Mouse (Mus musculus) liver, embryonic 11.5 days (tissue): ENCODE measurements around the gene Pou6f1. TPM values are rescaled to one million over a fixed set of nuclear protein-coding genes. Genes with fewer than 3 reads are reported as not detected.

Source experiments
- ATAC-seq: fragments of 200-750 bp; cut with Nextera tagmentation; replicated peaks from 2 replicates; pipeline ENCODE4 v1.8.0; 2017; ENCODE audit warnings: moderate number of reproducible peaks, mild to moderate bottlenecking, moderate TSS enrichment, moderate library complexity; ENCODE audit not compliant: low FRiP score
- DNase-seq: peaks from one replicate; pipeline ENCODE4 v3.0.0-alpha.2; 2017; ENCODE audit warnings: low spot score
- H3K27ac ChIP-seq: fragments of 300-500 bp; sonication (generic); 2 replicates; pipeline ENCODE4 v1.5.1; 2014; ENCODE audit warnings: mild to moderate bottlenecking, low read depth, low read length, control low read depth
- H3K27me3 ChIP-seq: fragments of 300-500 bp; sonication (generic); replicated peaks from 2 replicates; pipeline ENCODE4 v1.6.1; 2014; ENCODE audit warnings: low read length, mixed read lengths; ENCODE audit not compliant: control insufficient read depth, insufficient read depth
- H3K36me3 ChIP-seq: fragments of 300-500 bp; sonication (generic); 2 replicates; pipeline ENCODE4 v1.6.1; 2014; ENCODE audit warnings: mild to moderate bottlenecking, low read length, moderate library complexity, mixed read lengths; ENCODE audit not compliant: control insufficient read depth, insufficient read depth
- H3K4me1 ChIP-seq: fragments of 300-500 bp; sonication (generic); replicated peaks from 2 replicates; pipeline ENCODE4 v1.6.1; 2014; ENCODE audit warnings: low read length, mixed read lengths; ENCODE audit not compliant: control insufficient read depth, insufficient read depth
- H3K4me2 ChIP-seq: fragments of 300-500 bp; sonication (generic); 2 replicates; pipeline ENCODE4 v1.6.1; 2014; ENCODE audit warnings: mild to moderate bottlenecking, control low read depth, moderate library complexity
- H3K4me3 ChIP-seq: fragments of 300-500 bp; sonication (generic); 2 replicates; pipeline ENCODE4 v1.5.1; 2014; ENCODE audit warnings: low read depth, low read length, control low read depth
- H3K9ac ChIP-seq: fragments of 300-500 bp; sonication (generic); 2 replicates; pipeline ENCODE4 v1.6.1; 2014; ENCODE audit warnings: low read depth, low read length, control low read depth
- H3K9me3 ChIP-seq: fragments of 300-500 bp; sonication (generic); 2 replicates; pipeline ENCODE4 v1.6.1; 2016; ENCODE audit warnings: low read length, inconsistent platforms, mixed read lengths; ENCODE audit not compliant: control insufficient read depth
- WGBS: fragments of 180-500 bp; shearing (Covaris S2); extraction: QIAGEN DNeasy Blood & Tissue Kit; methylation state at CpG from one replicate; pipeline ENCODE4 v1.1.7; 2014; 5-methylcytosine and 5-hydroxymethylcytosine counted together
- polyA plus RNA-seq: library from polyadenylated mRNA; unstranded; fragments of >200 nt; fragmentation: Nextera tagmentation; extraction: Ambion mirVana; gene quantifications from 2 replicates; pipeline ENCODE4 v1.2.1, GENCODE M21; 2014

Pou6f1 gene
- polyA plus RNA-seq, 1 experiment from 2014 or later = 0.92 TPM

GRCm38 (mm10) chr15:100576810-100577209, 23.0 kb downstream of the Pou6f1 start:
- WGBS = 71% methylated on average over 6 of the region's 6 CpGs
- Histone ChIP-seq H3K9ac (no peak overlapping the region), H3K27ac (no peak overlapping the region), H3K4me1 (no peaks in the 10 kb centered on the region), H3K4me3 (no peak overlapping the region), H3K4me2 (no peak overlapping the region), H3K27me3 (no peaks in the 10 kb centered on the region), H3K9me3 (no peaks in the 10 kb centered on the region), H3K36me3 (no peaks in the 10 kb centered on the region)
- no peak for ATAC-seq
- no peak for DNase-seq

- H3K4me1 ChIP-seq = no peaks in the 10 kb centered on the region
- no peaks in the 10 kb centered on the region for H3K27me3 ChIP-seq
- H3K9me3 ChIP-seq = no peaks in the 10 kb centered on the region
- no peaks in the 10 kb centered on the region for H3K36me3 ChIP-seq
- no peak overlapping the region for H3K4me2 ChIP-seq
- no peak for ATAC-seq
- no peak for DNase-seq
- no peak overlapping the region for H3K9ac ChIP-seq
- H3K4me3 ChIP-seq = no peak overlapping the region
- H3K27ac ChIP-seq = no peak overlapping the region
- 76% methylated on average over 6 of the region's 6 CpGs for WGBS
Observed at GRCm38 (mm10) chr15:100576392-100576791, 23.4 kb downstream of the Pou6f1 start.

- no peak overlapping the region for H3K4me3 ChIP-seq
- no peaks in the 10 kb centered on the region for H3K4me1 ChIP-seq
- no peaks in the 10 kb centered on the region for H3K36me3 ChIP-seq
- no peaks in the 10 kb centered on the region for H3K9me3 ChIP-seq
- no peak for DNase-seq
- WGBS = 81% methylated on average over 12 of the region's 12 CpGs
- H3K27ac ChIP-seq = no peak overlapping the region
- H3K9ac ChIP-seq = no peak overlapping the region
- ATAC-seq = no peak
- no peak overlapping the region for H3K4me2 ChIP-seq
- H3K27me3 ChIP-seq = no peaks in the 10 kb centered on the region
Observed at GRCm38 (mm10) chr15:100575366-100575765, 24.4 kb downstream of the Pou6f1 start.

- no peak overlapping the region for H3K4me2 ChIP-seq
- H3K9me3 ChIP-seq = no peaks in the 10 kb centered on the region
- H3K27ac ChIP-seq = no peak overlapping the region
- no peak overlapping the region for H3K9ac ChIP-seq
- no peaks in the 10 kb centered on the region for H3K36me3 ChIP-seq
- H3K27me3 ChIP-seq = no peaks in the 10 kb centered on the region
- WGBS = 84% methylated on average over 2 of the region's 2 CpGs
- H3K4me3 ChIP-seq = no peak overlapping the region
- H3K4me1 ChIP-seq = no peaks in the 10 kb centered on the region
- DNase-seq (no peak), ATAC-seq (no peak)
Observed at GRCm38 (mm10) chr15:100574378-100574777, 25.4 kb downstream of the Pou6f1 start.

- 67% methylated on average over 6 of the region's 6 CpGs for WGBS
- Histone ChIP-seq H3K4me1 (no peaks in the 10 kb centered on the region), H3K36me3 (no peaks in the 10 kb centered on the region), H3K27me3 (no peaks in the 10 kb centered on the region), H3K9ac (no peak overlapping the region), H3K4me3 (no peak overlapping the region), H3K27ac (no peak overlapping the region), H3K4me2 (no peak overlapping the region), H3K9me3 (no peaks in the 10 kb centered on the region)
- DNase-seq (no peak), ATAC-seq (no peak)
Observed at GRCm38 (mm10) chr15:100573946-100574345, 25.8 kb downstream of the Pou6f1 start.

- H3K4me3 ChIP-seq = no peak overlapping the region
- H3K9me3 ChIP-seq = no peaks in the 10 kb centered on the region
- no peak overlapping the region for H3K27ac ChIP-seq
- no peaks in the 10 kb centered on the region for H3K4me1 ChIP-seq
- DNase-seq (no peak), ATAC-seq (no peak)
- H3K4me2 ChIP-seq = no peak overlapping the region
- H3K36me3 ChIP-seq = no peaks in the 10 kb centered on the region
- WGBS = 63% methylated on average over 3 of the region's 3 CpGs
- H3K27me3 ChIP-seq = no peaks in the 10 kb centered on the region
- H3K9ac ChIP-seq = no peak overlapping the region
Observed at GRCm38 (mm10) chr15:100569239-100569638, 30.5 kb downstream of the Pou6f1 start.

- no peaks in the 10 kb centered on the region for H3K4me1 ChIP-seq
- no peak for DNase-seq
- H3K4me2 ChIP-seq = no peak overlapping the region
- 67% methylated on average over 2 of the region's 2 CpGs for WGBS
- H3K4me3 ChIP-seq = no peak overlapping the region
- H3K36me3 ChIP-seq = no peaks in the 10 kb centered on the region
- no peak overlapping the region for H3K27ac ChIP-seq
- H3K9ac ChIP-seq = no peak overlapping the region
- H3K9me3 ChIP-seq = no peaks in the 10 kb centered on the region
- no peaks in the 10 kb centered on the region for H3K27me3 ChIP-seq
- no peak for ATAC-seq
Observed at GRCm38 (mm10) chr15:100566531-100566930, 33.3 kb downstream of the Pou6f1 start.

- H3K27ac ChIP-seq = no peak overlapping the region
Observed at GRCm38 (mm10) chr15:100557705-100558433, 41.9 kb downstream of the Pou6f1 start.

GRCm38 (mm10) chr15:100556378-100556777, 43.4 kb downstream of the Pou6f1 start:
- Histone ChIP-seq H3K36me3 (no peaks in the 10 kb centered on the region), H3K4me2 (no peak overlapping the region), H3K4me3 (no peak overlapping the region), H3K9ac (no peak overlapping the region), H3K27ac (no peak overlapping the region), H3K27me3 (no peaks in the 10 kb centered on the region), H3K9me3 (no peaks in the 10 kb centered on the region), H3K4me1 (peaks cover 10% of the 10 kb centered on the region)
- WGBS = 70% methylated on average over 9 of the region's 9 CpGs
- no peak for DNase-seq
- ATAC-seq = no peak

More at GRCm38 (mm10) chr15:100557705-100558433, 41.9 kb downstream of the Pou6f1 start:
- Histone ChIP-seq H3K27me3 (no peaks in the 10 kb centered on the region), H3K9me3 (no peaks in the 10 kb centered on the region), H3K4me2 (peak overlapping the region; percentile 33; the same call in 1 of the 2 replicates), H3K9ac (no peak overlapping the region), H3K4me1 (peaks cover 10% of the 10 kb centered on the region), H3K36me3 (no peaks in the 10 kb centered on the region), H3K4me3 (no peak overlapping the region)
- no peak for DNase-seq
- 54% methylated on average over 5 of the region's 5 CpGs for WGBS
- peak; percentile 91 for ATAC-seq
